In the genomic region with DNA sequence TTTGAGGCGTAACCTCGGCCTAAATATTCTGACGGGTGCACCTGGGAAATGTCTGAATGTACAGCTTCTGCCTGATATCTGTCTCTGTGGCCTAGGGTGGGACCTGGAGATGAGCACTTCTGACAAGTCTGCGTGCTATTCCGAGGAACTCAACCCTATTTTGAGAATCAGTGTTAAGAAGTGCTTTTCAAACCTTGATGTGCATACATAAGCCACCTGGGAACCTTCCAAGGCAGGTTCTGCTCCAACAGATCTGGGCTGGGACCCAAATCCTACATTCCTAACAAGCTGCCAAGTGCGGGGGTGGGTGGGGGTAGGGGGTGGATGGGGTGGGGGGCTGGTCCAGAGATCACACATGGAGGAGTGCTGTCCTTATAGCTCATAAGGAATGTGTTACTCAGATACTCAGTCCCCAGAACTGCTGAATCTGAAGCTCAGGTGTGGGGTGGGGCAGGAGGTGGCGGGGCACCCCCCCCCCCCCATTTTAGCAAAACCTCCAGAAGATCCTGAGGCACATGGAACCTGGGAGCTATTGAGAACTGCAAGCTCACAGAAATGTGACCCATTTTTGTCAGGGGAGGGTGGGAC, we compare ENCODE assay signal across 13 mouse cellular contexts.
A peak's percentile ranks its signal among the peaks of the same experiment; 100 is the strongest.
DNase-seq lines count a peak whose midpoint lies in the region; ATAC-seq and TF ChIP-seq lines count a peak whose summit lies in the region.
"Had no signal": no experiment of that assay in that cellular context is flagged by ENCODE, and none has a peak within 500 bp of the region (broad histone marks: within the 10 kb centered on the region; RNA-seq: fewer than 3 reads in every experiment).

No protein-coding gene starts in this region.

- no peak overlapping the region for H3K9ac ChIP-seq in forebrain, embryonic 14.5 days (ENCODE audit: low read length)
- H3K9ac ChIP-seq in forebrain, postnatal 0 days: no peak overlapping the region
- no peak overlapping the region for H3K9ac ChIP-seq in lung, embryonic 15.5 days
- H3K9ac ChIP-seq in kidney, embryonic 14.5 days (ENCODE audit: low read depth, low read length): no peak overlapping the region; the same call in 1 of the 2 replicates
- no peak overlapping the region for H3K9ac ChIP-seq in stomach, embryonic 16.5 days (ENCODE audit: low read length)
- H3K9ac ChIP-seq: liver, embryonic 13.5 days had no signal

- no peak overlapping the region for H3K4me3 ChIP-seq in forebrain, embryonic 14.5 days (ENCODE audit: low read depth, low read length)
- no peak overlapping the region for H3K4me3 ChIP-seq in forebrain, postnatal 0 days (ENCODE audit: low read depth, low read length)
- H3K4me3 ChIP-seq in lung, embryonic 15.5 days: no peak overlapping the region
- no peak overlapping the region for H3K4me3 ChIP-seq in kidney, embryonic 14.5 days (ENCODE audit: low read length)
- no peak overlapping the region for H3K4me3 ChIP-seq in stomach, embryonic 16.5 days (replicated peaks; ENCODE audit: low read length)
- H3K4me3 ChIP-seq: liver, embryonic 13.5 days; midbrain, embryonic 10.5 days had no signal

- WGBS in forebrain, embryonic 14.5 days: 67% methylated on average over 7 of the region's 7 CpGs
- 54% methylated on average over 7 of the region's 7 CpGs for WGBS in forebrain, postnatal 0 days
- WGBS in lung, embryonic 15.5 days: 46% methylated on average over 7 of the region's 7 CpGs
- WGBS in kidney, embryonic 14.5 days: 83% methylated on average over 7 of the region's 7 CpGs
- 63% methylated on average over 7 of the region's 7 CpGs for WGBS in stomach, embryonic 16.5 days

- H3K4me1 ChIP-seq in forebrain, embryonic 14.5 days (ENCODE audit: control insufficient read depth, insufficient read depth, low read length): peaks cover 4% of the 10 kb centered on the region; the same call in 1 of the 2 replicates
- peaks cover 3% of the 10 kb centered on the region; the same call in 1 of the 2 replicates for H3K4me1 ChIP-seq in forebrain, postnatal 0 days (ENCODE audit: insufficient read depth)
- peaks cover 33% of the 10 kb centered on the region for H3K4me1 ChIP-seq in lung, embryonic 15.5 days
- H3K4me1 ChIP-seq in kidney, embryonic 14.5 days (ENCODE audit: control insufficient read depth, insufficient read depth, low read length): peaks cover 3% of the 10 kb centered on the region; the same call in 1 of the 2 replicates
- H3K4me1 ChIP-seq in stomach, embryonic 16.5 days (ENCODE audit: control insufficient read depth, insufficient read depth, low read length): peaks cover 7% of the 10 kb centered on the region; the same call in 1 of the 2 replicates
- H3K4me1 ChIP-seq: liver, embryonic 13.5 days had no signal

- peak; percentile 56 for DNase-seq in forebrain, embryonic 14.5 days (ENCODE audit: low spot score)
- no peak for DNase-seq in forebrain, postnatal 0 days
- no peak for DNase-seq in lung, postnatal 14 days
- DNase-seq in retina, postnatal 1 day: no peak
- DNase-seq: adrenal gland, postnatal 14 days; B cell, adult 2 months; cerebellum, adult 11 months; liver, embryonic 13.5 days had no signal

- no peaks in the 10 kb centered on the region for H3K36me3 ChIP-seq in forebrain, embryonic 14.5 days (ENCODE audit: control insufficient read depth, insufficient read depth, low read length)
- no peaks in the 10 kb centered on the region for H3K36me3 ChIP-seq in forebrain, postnatal 0 days (ENCODE audit: insufficient read depth)
- no peaks in the 10 kb centered on the region for H3K36me3 ChIP-seq in lung, embryonic 15.5 days
- no peaks in the 10 kb centered on the region for H3K36me3 ChIP-seq in kidney, embryonic 14.5 days (ENCODE audit: control insufficient read depth, insufficient read depth, low read length)
- no peaks in the 10 kb centered on the region for H3K36me3 ChIP-seq in stomach, embryonic 16.5 days (ENCODE audit: control insufficient read depth, insufficient read depth, low read length)
- H3K36me3 ChIP-seq: liver, embryonic 13.5 days; midbrain, embryonic 10.5 days had no signal

- peak overlapping the region; percentile 61; the same call in 1 of the 2 replicates for H3K27ac ChIP-seq in forebrain, embryonic 14.5 days (ENCODE audit: low read depth, low read length)
- H3K27ac ChIP-seq in forebrain, postnatal 0 days (ENCODE audit: low read depth, low read length): no peak overlapping the region
- H3K27ac ChIP-seq in lung, embryonic 15.5 days: peak overlapping the region; percentile 91
- no peak overlapping the region for H3K27ac ChIP-seq in kidney, embryonic 14.5 days (ENCODE audit: low read depth, low read length)
- H3K27ac ChIP-seq in stomach, embryonic 16.5 days (ENCODE audit: low read length): peak overlapping the region; percentile 76
- H3K27ac ChIP-seq: liver, embryonic 13.5 days; midbrain, embryonic 10.5 days had no signal

- H3K9me3 ChIP-seq in forebrain, embryonic 14.5 days (replicated peaks; ENCODE audit: control insufficient read depth, low read length): no peaks in the 10 kb centered on the region
- H3K9me3 ChIP-seq in forebrain, postnatal 0 days (ENCODE audit: low read length): no peaks in the 10 kb centered on the region
- H3K9me3 ChIP-seq in lung, embryonic 15.5 days: no peaks in the 10 kb centered on the region
- no peaks in the 10 kb centered on the region; the same call in 1 of the 2 replicates for H3K9me3 ChIP-seq in kidney, embryonic 14.5 days (ENCODE audit: control insufficient read depth, low read length)
- H3K9me3 ChIP-seq in stomach, embryonic 16.5 days (replicated peaks; ENCODE audit: control insufficient read depth, low read length): no peaks in the 10 kb centered on the region
- H3K9me3 ChIP-seq: liver, embryonic 13.5 days; midbrain, embryonic 10.5 days had no signal

- H3K4me2 ChIP-seq in forebrain, embryonic 14.5 days (ENCODE audit: low read length): no peak overlapping the region
- no peak overlapping the region for H3K4me2 ChIP-seq in forebrain, postnatal 0 days (ENCODE audit: low read depth)
- no peak overlapping the region for H3K4me2 ChIP-seq in lung, embryonic 15.5 days
- H3K4me2 ChIP-seq in kidney, embryonic 14.5 days (replicated peaks; ENCODE audit: low read depth, low read length): no peak overlapping the region
- no peak overlapping the region for H3K4me2 ChIP-seq in stomach, embryonic 16.5 days (ENCODE audit: low read depth, low read length)
- H3K4me2 ChIP-seq: liver, embryonic 13.5 days had no signal

- ATAC-seq in forebrain, embryonic 14.5 days: no peak
- no peak for ATAC-seq in forebrain, postnatal 0 days
- ATAC-seq in lung, embryonic 15.5 days (ENCODE audit: borderline replicate concordance, extremely low read depth, low FRiP score, low TSS enrichment): peak; percentile 51
- ATAC-seq in kidney, embryonic 14.5 days (ENCODE audit: low FRiP score, low TSS enrichment): peak; percentile 53
- ATAC-seq in stomach, embryonic 16.5 days (ENCODE audit: insufficient read depth, low FRiP score): peak; percentile 53; the same call in 1 of the 2 replicates
- no peak for ATAC-seq in CD4-positive, CD25-positive, alpha-beta regulatory T cell, adult 4 months

- H3K27me3 ChIP-seq in forebrain, embryonic 14.5 days (replicated peaks; ENCODE audit: control insufficient read depth, insufficient read depth, low read length): no peaks in the 10 kb centered on the region
- H3K27me3 ChIP-seq in forebrain, postnatal 0 days (ENCODE audit: insufficient read depth, low read length): no peaks in the 10 kb centered on the region
- H3K27me3 ChIP-seq in lung, embryonic 15.5 days: no peaks in the 10 kb centered on the region
- no peaks in the 10 kb centered on the region for H3K27me3 ChIP-seq in kidney, embryonic 14.5 days (ENCODE audit: control insufficient read depth, insufficient read depth, low read length)
- no peaks in the 10 kb centered on the region for H3K27me3 ChIP-seq in stomach, embryonic 16.5 days (ENCODE audit: control insufficient read depth, insufficient read depth, low read length)
- H3K27me3 ChIP-seq: liver, embryonic 13.5 days had no signal

- no peak for TF ChIP-seq CTCF in forebrain, postnatal 0 days (IDR thresholded peaks at IDR 0.05; ENCODE audit: low read depth)

Comparison
In these comparisons a context has a peak if more than half of its experiments do, and no peak if none do; other contexts are left out.
1. H3K27ac ChIP-seq: peak in forebrain, embryonic 14.5 days (single experiment), lung, embryonic 15.5 days (single experiment) and stomach, embryonic 16.5 days (single experiment); none in forebrain, postnatal 0 days (single experiment) and kidney, embryonic 14.5 days (single experiment).
2. ATAC-seq: peak in lung, embryonic 15.5 days (single experiment), kidney, embryonic 14.5 days (single experiment) and stomach, embryonic 16.5 days (single experiment); none in forebrain, embryonic 14.5 days (single experiment), forebrain, postnatal 0 days (single experiment) and CD4-positive, CD25-positive, alpha-beta regulatory T cell, adult 4 months (single experiment).